Mouse (Mus musculus): ENCODE data around the gene Mrpl48. TPM values are rescaled to one million over a fixed set of nuclear protein-coding genes. Genes with fewer than 3 reads are reported as not detected.

Mrpl48 gene
- total RNA-seq, 2 experiments from 2014 or later, result 63.9 to 78.5 TPM

DNA sequence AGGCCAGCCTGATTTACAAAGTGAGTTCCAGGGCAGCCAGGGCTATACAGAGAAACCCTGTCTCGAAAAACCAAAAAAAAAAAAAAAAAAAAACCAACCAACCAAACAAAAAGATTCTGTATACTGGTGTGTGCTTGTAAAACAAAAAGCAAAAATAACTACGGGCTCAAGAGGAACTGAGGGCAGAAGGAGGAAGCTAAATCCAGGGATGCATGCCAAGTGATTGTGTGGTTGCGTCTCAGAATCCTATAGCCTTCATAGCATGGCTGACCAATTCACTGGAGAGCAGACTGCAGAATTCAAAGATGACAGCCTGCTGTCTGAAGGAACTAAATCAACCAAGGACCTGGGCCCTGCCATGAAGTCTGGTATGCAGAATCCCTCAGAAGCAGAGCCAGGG is 73.9 kb downstream of the Mrpl48 start:
- no peak for DNase-seq

DNA sequence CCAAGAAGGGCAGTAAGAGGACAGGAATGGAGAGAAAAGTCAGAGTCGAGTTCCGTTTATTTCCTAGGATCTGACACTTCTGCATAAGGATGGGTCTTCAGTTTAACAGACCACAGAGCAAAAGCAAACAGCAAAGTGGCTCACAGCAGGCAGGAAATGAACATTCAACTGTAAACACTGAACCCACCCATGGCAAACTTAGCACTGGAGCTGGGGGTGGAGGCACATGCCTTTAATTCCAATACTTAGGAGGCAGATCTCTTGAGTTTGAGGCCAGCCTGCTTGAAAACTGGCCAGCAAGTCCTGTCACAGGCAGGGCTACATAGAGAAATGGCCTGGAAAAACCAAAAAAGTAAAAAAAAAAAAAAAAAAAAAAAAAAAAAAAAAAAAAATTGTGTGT is 74.6 kb downstream of the Mrpl48 start:
- no peak for DNase-seq

DNA sequence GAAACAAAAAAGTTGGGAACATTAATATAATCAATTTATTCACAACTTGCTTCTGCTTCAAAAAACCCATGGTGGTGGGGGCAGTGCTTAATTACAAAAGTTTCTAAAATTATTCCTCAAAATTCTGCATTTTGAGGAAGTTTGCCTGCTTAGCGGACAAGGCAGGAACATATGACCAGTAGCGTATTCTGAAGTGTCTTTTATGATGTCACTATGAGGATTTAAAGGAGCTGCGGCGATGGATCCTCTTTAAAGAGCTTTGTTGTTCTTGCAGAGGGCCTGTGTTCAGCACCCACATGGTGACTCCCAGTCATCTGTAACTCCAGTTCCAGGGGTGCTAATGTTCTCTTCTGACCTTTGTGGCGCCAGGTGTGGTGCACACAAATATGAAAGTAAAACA is 77.3 kb downstream of the Mrpl48 start:
- DNase-seq, result no peak

DNA sequence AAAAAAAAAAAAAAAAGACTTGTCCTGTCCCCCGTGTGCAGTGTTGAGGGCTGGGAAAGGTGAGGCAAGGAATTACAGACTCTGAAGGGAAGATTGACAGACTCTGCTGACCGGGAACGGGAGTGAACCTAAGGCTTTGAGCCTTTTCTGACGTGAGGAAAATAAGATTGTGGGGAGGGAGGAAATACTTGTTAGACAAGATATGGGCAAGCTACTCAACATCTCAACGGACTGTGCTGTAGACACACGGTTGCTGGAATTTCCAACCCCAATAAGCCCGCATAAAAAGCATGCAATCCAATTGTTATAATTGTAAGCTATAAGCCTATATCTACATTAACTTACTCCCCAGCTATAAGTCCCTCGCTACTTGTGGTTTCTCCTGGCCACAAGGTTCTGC is 83.4 kb downstream of the Mrpl48 start:
- DNase-seq, result no peak

DNA sequence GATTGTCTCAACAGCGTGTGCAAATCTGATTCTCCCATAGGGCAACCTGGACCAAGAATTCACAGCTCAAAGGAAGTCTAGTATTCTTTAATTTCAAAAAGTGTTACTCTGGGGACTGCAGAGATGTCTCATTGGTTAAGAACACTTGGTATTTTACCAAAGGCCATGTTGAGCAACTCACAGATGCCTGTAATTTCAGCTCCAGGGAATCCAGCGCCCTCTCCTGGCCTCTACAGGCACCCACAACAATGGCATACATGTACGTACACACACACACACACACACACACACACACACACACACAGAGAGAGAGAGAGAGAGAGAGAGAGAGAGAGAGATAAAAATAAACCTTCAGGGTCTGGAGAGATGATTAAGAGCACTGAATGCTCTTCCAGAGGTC is 85.9 kb downstream of the Mrpl48 start:
- DNase-seq, result no peak

DNA sequence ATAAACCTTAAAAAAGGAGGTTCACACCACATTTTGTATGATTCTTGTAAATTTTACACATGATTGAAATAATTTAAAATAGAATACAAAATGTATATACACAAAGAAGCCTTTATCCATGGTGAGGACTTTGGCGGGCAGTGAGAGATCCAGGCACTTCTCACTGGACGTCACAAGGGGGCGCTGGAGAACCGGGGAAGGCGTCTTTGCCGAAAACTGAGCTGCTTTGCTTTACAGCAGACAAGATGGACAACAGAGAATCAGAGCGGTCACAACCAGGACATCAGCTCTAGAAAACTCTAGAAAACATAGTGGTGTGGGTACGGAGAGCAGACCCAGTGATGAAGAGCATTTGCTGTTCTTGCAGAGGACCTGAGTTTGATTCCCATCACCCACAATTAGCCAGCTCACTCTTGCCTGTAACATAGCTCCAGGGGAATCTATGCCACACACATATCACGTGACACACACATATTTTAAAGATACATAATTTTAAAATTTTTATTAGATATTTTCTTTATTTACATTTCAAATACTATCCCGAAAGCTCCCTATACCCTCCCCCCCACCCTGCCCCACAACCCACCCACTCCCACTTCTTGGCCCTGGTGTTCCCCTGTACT is 87.3 kb downstream of the Mrpl48 start:
- peak; percentile 74 to 91 for DNase-seq

DNA sequence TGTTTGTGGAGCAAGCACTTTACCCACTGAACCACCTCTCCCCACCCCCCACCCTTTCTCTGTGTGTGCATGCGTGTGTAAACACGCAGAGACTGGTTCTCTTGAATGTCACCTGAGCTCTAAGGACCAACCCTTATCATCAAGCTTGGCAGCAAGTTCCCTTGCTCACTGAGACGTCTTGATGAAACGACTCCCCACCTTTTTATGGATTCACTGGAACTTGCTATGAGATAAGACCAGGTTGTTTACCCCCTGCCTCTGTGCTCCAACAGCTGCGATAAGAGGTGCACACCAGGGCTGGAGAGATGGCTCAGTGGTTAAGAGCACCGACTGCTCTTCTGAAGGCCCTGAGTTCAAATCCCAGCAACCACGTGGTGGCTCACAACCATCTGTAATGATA is 87.9 kb downstream of the Mrpl48 start:
- no peak for DNase-seq

DNA sequence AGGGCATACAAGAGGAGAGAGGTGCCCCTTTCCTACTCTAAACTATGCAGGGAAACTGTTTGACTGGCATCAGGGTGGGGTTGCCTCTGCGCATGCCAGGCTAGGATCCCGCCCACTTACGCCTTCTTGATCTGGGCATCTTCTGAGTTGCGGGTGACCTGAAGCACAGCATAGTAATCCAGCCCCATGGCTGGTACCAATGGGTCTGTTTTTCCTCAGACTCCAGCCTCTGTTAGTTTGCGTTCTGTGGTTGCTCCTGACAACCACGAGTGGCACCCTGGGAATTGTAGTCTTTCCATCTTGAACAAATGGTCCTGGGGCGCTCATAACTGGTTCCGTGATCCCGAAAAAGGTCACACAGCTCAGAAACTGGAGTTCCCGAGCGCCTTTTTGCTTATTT is 93.5 kb downstream of the Mrpl48 start, which contains the start of gene Dnajb13:
TSS of gene Dnajb13 (minus strand) at position 388 of the 400 bp plus-strand sequence.
- no peak for DNase-seq

DNA sequence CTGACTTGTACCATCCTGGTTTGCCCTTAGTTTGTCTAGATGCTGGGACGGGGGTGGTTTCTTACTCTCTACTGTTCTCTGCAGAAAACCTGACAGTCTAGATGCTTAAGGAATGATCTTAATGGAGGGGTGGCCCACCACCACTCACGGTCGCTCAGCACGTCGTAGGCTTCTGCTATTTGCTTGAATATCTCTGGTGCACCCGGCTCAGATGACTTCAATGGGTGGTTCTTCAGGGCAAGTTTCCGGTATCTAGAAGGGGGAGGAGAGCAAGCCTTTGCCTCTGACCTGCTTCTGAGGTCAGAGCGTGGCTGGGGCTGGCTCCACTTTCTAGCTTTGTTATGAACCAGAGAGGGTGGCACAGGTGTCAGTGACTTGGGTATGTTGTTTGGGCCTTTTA is 96.5 kb downstream of the Mrpl48 start:
- DNase-seq, result no peak

DNA sequence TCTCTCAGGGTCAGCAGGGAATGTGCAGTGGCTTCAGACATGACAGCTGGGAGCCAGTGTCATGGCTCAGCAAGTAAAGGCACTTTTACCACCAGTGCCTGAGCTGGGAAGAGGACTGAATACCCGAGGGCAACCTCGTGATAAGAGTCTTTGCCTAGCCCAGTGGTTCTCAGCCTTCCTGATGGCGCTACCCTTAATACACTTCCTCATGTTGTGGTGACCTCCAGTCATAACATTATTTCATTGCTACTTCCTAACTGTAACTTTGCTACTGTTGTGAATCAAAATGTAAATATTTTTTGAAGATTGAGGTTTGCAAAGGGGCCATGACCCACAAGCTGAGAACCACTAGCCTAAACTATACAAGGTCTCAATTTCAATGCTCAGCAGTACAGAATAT is 99.4 kb downstream of the Mrpl48 start:
- no peak for DNase-seq

DNA sequence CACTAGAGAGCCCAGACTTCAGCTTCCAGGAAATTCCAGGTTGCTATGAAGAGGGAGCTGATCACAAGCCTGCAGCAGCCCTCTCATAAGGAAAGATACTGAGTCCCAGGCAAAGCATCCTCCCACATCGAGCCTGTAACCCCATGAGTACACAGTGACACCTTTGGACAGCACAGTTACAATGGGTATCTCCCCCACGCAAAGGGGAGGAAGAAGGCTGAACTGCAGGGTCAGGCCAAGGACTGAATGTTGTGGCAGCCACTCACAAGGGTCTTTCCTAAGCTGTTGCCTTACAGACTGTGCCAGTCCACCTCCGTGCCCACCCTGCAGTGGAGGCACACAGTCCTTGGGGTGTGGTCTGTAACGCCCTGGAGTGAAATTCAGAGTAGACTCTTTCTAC is 101.6 kb downstream of the Mrpl48 start:
- no peak for DNase-seq

DNA sequence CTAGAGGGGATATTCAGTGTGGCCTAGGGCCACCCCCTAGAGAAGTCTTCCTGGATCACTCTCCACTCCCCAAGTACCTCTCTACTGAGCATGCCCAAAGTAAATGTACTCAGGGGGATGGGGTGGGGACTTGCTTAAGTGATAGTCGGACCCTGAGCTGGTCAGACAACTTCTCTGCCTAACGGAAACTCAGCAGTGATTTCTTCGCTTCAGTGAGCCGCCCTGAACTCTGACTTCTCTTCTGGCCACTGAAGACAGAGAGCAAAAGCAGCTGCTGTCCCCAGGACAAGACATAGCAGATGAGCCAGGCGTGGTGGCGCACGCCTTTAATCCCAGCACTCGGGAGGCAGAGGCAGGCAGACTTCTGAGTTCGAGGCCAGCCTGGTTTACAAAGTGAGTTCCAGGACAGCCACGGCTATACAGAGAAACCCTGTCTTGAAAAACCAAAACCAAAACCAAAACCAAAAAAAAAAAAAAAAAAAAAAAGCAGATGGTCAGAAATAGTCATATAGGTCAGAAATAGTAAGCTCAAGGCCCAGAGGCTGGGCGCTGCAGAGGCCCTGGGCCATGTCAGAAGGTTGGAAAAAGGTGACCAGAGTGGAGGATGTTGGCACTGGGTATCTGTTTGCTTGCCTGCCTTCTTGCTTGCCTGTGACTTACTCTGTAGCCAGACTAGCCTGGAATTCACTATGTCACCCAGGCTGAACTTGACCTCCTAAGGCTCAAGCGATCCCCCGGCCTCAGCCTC is 103.2 kb downstream of the Mrpl48 start:
- DNase-seq, result no peak

DNA sequence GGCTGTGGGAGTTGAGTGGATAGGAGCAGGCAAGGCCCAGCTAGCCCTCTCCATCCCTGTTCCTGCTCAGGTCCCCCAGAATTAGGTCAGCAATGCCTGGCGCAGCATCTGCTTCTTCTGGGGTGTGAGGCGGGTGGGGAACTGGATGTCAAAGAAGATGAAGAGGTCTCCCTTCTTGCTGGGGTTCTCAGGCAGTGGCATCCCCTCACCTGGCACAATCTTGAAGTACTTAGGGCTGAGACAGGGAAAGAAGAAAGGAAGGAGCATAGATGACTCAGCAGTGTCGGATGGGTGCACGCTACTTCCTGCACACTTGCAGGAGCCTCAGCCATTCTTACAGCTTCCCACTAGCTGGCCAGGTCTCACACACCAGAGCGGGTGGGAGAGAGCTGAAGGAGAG is 105.0 kb downstream of the Mrpl48 start:
- no peak for DNase-seq

DNA sequence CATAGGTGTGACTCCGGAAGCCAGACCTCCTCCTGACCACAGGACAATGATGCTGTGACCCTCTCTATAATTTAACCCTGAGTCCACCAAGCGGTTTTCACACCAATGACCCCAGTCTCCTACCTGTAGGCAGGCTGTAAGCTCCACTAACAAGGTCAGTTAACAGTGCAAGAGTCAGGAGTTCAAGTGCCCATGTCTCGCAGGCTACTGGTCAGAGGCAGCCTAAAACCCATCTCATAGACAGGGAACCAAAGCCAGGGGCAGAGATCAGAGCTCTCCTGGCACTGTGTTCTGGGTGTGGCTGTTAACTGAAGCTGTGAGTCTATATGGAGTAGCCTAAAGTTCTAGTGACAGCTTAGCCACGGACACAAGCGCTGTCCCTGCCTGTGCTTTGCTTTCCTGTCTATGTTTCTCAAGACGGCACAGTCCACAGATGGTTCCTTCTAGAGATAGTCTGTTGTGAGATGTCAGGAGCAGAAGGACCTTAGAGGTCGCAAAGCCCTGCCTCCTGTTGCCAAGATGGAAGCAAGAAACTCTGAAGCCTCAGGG is 105.7 kb downstream of the Mrpl48 start:
- peak; percentile 35 to 37 for DNase-seq

DNA sequence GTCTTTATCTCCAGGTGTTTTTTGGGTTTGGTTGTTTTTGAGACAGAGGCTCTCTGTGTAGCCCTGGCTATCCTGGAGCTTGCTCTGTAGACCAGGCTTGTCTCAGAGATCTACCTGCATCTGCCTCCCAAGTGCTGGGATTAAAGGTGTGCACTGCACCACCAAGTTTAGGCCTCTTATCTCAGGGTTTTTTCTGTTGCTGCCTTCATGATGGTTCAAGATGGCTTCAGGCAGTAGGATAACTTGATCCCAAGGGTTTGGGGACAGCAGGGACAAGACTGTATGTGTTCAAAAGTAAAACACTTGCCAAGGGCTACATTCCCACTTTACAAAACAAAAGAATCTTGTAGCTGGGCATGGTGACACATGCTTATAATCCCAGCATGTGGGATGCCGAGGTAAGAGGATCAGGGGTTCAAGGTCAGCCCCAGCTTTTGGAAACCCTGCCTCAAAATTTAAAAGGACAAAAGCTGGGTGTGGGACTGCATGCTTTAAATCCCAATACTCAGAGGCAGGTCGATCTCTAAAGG is 106.2 kb downstream of the Mrpl48 start:
- no peak for DNase-seq

DNA sequence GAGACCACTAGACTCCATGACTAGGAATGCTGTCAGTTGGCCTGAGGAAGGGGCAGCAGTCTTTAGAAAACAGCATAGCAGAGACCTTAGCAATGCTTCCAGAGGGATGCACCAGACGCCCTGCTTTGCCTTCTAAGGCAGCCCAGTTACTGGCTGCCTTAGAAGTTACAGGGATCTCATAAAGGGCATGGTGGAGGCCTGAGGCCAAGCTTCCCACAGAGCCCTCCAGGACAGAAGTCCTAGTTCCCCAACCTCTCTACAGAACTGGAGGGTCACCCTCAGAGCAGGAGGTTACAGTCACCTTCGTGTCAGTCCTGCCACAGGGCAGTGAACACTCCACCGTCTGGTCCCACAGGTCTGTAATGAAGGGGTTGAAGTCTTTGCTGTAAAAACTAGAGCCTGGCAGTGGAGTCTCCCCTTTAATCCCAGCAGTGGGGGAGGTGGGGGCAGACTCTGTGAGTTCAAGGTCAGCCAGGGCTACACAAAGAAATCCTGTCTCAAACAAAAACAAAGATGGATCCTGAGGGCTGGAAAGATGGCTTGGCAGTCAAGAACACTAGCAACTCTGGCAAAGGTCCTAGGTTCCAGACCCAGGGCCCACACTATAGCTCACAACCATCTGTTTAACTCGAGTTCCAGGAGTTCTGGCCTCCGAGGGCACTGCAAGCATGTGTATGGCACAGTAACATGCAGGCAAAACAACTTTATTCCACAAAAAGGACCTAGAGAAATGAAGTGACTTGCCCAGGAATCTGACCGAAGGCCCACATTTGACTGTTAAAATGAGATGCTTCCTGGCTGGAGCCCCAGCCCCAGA is 106.9 kb downstream of the Mrpl48 start:
- DNase-seq, result peak; percentile 50 to 58

DNA sequence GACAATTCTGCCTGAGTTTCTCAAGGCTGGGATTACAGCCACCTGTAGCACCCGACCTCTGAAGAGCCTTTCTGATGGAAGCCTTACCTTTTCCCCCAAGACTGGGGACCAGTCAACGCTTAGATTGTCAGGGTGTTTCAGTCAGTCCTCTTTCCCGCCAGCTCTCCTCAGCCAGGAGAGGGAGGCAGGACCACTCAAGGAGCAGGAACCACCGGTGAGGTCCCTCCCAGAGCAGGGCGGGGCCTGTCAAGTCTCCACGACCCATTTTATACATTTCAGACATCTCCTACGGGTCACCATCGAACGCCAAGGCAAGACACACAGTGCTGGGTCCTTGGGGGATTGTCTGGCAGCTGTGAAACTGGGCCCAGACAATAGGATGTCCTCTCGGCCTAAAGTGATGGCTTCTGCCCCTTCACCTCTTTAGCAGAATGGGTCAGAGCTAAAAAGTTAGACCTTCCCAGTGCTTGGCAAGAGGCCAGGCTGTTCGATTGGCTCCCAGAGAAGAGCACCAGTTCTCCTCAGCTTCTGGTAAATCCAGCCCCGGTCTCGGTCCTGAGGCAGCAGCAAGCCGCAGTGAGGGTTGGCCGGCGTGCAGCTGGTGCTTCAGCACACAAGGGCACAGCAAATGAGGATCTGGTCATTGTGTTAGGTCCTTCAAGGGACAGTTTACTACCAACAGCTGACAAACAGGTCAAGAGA is 107.7 kb downstream of the Mrpl48 start:
- DNase-seq, result peak; percentile 62 to 65

DNA sequence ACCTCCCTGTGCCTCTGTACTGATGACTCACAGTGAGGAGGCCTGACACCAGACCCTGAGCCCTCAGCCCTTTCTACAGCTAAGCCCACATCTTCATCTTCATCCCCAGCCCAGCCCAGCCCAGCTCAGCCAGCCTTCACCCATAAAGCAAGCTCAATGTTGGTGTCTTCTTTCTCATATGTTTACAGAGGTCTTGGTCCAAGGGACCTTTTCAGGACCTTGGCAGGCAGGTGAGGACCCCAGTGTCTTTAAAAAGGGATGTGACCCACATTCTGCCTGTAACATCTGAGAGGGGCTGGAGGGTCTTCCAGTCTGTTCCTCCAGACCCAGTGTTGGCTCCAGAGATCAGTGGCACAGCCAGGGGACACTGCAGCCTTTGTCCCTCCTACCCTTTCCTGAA is 108.6 kb downstream of the Mrpl48 start:
- no peak for DNase-seq

DNA sequence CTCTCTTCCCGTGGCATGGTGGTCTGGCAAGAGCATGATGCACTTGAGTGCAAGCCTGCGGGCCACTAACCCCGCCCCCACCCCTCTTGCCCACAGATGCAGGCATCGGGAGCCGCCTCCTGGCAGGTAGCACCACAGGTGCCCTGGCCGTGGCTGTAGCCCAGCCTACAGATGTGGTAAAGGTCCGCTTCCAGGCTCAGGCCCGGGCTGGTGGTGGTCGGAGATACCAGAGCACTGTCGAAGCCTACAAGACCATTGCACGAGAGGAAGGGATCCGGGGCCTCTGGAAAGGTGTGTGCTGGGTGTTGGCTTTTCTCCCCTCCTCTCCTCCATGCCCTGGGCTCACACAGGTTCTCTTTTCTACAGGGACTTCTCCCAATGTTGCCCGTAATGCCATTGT is 110.1 kb downstream of the Mrpl48 start:
- DNase-seq, result no peak

DNA sequence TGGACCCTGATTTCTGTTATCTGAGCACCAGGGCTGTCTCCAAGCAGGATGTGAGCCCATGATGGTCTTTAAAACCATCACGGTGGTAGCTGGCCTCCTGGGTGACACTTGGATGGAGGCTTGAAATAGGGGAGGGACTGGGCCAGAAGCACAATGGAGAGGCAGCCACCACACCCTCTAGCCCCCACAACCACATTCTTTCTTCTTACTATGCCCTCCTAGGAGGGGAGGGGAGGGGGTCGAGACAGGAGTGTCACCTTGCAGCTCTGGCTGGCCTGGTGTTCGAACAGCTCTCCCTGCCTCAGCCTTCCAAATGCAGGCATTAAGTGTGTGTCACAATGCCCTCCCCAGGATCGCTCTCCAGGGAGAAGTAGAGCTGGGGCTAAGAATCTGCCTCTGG is 110.7 kb downstream of the Mrpl48 start:
- DNase-seq, result no peak

DNA sequence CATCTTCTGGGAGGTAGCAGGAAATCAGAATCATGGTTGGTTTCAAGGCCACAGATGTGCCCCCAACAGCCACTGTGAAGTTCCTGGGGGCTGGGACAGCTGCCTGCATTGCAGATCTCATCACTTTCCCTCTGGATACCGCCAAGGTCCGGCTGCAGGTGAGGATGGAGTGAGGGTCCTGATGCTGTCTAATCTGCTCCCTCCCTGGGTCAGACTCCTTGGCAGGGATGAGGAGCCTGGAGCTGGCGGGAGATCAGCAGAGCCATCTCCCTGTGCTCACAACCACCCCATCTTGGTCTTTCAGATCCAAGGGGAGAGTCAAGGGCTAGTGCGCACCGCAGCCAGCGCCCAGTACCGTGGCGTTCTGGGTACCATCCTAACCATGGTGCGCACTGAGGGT is 111.3 kb downstream of the Mrpl48 start:
- DNase-seq, result no peak

DNA sequence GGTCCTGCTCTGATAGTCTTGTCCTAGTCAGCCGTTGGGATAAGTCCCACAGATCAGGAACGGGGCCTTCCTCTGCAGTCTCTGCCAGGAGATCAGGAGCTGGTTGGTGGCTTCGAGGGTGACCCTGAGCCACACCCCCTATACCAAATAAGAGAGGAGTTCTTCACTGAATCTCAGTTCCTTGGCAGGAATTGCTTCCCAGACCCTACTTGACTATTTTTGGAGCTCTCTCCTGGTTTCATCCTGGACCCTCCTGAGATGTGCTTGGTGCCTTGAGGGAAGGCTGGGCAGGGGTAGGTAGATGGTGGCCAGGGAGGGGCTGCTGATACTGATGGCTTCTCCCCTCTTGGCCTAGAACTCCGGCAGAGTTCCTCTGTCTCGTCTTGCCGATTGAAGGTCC is 111.7 kb downstream of the Mrpl48 start:
- no peak for DNase-seq
